Mouse (Mus musculus): Measurements from ENCODE around the gene Daam1.

The Daam1 gene

DNA sequence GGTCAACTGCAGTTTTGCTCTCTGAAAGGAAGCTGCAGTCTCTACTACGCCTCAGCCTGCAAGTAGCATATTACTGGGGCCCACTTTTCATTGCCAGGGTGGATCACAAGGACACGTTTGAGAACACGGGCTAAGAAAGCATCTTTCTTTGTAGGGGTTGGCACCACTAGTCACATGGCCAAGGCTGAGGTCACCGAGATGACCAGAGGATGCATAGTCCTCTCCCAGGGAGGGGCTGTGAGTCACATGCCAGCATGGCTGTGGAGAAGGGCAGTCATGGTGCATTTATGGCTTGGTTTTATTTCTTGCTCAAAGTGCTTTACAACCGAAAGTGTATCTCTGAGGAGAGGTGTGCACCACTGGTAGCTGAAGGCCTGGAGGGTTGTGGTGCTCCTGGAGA lies 67.4 kb downstream of the Daam1 start:
- CTCF ChIA-PET = no interaction called here

DNA sequence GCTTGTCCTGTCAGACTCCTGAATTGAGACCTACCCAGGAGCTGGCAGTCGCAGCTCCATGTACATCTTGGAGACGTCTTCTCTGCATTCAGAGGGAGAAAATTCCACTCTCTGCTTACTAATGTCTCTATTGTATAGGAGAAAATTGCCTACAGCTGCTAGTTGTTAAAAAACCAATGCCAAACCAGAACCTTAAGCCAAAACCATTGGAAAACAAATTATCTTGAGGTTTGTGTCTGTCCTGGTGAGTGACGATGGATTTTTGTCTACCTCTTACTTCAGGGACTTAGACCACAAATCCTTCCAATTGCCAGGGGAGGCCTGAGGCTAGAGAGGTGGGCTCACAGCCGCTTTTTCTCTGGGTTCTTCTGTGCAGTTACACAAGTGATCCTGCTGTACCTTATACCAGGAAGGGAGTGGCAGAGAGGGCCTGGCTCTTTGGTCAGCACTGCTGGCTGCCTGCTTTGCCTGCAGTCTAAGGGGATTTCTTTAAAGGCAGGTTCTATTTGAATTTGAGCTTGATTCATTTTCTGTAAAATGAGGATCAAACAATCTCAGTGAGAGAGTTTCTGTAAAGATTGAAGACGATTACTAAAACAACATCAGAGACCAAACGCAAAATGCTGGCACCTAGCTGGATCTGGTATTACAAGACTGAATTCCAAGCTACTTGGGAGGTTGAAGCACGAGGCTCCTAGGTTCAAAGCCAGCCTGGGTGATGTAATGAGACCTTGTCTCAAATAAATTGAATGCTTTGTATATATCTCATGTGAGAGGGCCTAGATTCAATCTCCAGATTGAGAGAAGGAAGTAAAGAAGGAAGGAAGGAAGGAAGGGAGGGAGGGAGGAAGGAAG lies 68.0 kb downstream of the Daam1 start:
- CTCF ChIA-PET = no interaction called here

DNA sequence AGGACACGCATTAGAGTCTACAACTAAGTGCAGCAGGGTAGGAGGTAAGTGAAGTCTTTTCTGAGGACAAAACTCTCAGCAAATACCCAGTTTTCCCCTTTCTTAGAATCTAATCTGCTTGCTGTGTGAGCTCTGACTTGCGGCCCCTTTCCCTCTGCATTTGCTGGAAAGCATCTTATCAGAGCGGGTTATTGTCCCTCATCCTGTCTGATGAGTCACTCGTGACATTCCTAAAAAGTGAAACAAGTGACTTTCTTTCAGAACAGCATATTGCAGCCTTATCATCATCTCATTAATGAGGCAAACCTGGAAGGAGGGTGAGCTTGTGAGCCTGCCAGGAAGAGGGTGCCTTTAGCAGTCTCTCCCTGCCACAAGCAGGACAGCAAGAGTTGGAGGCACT lies 68.7 kb downstream of the Daam1 start:
- CTCF ChIA-PET = no interaction called here

DNA sequence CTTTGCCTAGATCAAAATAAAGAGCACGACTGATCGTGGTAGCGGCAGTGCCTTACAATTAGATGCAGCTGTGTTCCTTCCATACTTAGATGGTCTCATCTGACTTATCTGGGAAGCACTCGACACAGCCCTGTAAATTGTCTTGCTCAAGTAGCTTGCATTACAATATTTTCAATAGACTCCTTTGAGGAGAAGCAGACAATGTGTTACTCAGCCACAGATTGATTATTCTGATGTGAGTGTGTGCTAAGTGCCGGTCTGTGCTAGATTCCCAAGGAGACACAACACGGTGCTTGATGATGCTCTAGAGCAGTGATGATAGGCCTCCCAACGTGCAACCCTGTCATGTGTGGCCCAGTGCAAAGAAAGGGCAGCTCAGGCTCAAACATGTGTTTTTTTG lies 70.3 kb downstream of the Daam1 start:
- CTCF ChIA-PET = no interaction called here

DNA sequence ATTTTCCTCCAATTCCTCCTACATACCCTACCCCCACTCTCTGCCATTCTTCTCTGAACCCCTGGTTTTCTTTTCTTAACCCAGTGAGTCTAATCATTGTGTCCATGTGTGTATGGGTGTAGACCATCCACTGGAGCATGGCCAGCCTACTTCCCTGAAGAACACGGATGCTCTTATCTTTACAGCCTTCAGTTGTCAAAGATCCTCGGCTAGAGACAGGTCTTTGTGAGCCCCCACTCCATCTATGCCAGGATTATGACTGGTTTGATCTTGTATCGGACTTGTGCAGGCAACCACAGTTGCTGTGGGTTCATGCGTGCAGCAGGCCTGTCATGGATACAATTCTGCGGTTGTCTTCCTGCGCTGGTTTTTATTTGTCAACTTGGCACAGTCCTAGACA lies 71.0 kb downstream of the Daam1 start:
- CTCF ChIA-PET = no interaction called here

GRCm38 (mm10) chr12:71902317-71902716 lies 71.4 kb downstream of the Daam1 start:
- CTCF ChIA-PET = no interaction called here

GRCm38 (mm10) chr12:71903218-71903617 lies 72.3 kb downstream of the Daam1 start:
- CTCF ChIA-PET = no interaction called here

DNA sequence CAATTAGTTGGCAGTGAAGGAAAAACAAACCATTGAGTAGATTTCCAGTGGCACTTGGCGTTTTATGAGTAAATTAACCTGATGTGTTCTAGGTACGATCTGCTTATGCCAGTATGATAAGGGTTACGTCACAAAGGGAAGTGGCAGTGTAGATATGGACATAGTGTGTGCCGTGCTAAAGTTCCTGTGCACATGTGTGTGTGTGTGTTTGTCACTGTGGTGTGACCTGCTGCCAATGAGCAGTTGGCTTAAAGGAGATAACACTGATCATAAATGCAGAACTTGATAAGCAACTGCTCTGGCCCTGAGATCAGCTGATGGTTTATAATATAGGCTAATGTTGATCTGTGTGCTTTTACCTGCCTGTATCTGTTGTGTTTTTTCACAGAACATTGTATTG lies 73.4 kb downstream of the Daam1 start:
- CTCF ChIA-PET = no interaction called here

DNA sequence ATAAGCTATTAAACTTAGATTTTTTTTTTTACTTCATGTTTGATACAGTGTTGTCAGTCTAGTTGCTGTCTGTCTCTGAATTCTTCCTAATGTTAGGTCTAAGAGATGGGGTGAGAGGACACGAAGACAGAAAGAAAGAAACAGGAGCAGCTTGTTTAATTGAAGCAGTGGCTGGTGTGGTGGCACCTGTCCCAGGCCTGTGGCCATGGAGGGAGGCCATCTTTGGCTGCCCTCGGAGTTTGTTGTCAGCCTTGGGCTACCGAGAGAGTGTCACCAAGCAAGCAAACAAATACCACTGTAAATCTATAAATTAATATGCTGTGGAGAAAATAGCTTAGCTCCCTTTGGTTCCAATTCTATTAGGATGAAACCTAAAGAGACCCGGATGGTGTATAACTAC lies 74.0 kb downstream of the Daam1 start:
- CTCF ChIA-PET = no interaction called here

DNA sequence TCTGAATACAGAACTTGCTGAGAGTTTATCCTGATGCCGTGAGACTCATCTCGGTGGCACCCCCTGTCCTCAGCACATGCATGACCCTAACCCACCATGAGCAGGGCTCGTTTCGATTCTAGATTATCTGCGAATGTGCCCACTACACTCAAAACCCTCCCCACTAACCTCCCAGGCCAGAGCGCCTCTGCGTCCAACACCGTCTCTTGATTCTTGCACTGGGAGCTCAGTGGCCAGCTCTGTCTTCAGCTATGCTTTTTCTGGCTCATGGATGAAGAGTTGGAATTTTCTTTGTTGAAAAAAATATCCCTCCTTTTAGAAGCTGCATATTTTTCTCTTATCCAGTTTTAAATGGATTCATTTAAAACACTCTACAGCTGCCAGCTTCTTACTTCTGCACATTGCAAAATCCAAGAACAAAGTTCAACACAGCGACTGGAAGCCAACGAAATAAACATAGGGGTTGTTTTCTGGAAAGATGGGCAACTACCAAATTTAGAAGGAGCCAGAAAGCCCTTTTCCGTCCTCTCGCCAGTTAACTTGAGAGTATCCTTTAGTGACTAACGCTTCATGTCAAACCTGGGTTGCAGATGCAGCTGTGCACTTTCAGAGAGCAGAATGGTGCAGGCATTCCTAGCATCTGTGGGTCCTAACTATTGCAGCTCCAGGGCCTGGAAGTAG lies 74.9 kb downstream of the Daam1 start:
- CTCF ChIA-PET = no interaction called here

- CTCF ChIA-PET = no interaction called here
Measured at GRCm38 (mm10) chr12:71906582-71907267, 75.8 kb downstream of the Daam1 start.

DNA sequence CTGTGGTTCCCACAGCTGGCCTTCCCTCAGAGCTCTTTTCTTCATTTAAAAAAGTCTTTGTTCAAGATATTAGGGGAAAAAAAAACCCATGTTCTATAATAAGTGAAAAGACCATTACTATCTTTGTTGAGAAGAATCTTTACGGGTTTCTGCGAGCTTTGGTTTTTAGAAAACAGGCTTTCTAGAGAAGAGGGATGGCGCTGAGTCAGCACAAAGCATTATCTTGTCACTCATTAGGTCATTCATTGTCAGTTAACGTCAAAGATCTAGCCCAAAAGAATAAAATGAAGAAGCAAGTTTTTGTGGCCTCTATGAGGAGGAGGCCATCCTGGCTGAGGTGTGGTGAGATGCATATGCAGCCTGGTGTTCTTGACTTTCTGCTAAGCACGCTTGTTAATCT lies 78.1 kb downstream of the Daam1 start:
- CTCF ChIA-PET = no interaction called here

DNA sequence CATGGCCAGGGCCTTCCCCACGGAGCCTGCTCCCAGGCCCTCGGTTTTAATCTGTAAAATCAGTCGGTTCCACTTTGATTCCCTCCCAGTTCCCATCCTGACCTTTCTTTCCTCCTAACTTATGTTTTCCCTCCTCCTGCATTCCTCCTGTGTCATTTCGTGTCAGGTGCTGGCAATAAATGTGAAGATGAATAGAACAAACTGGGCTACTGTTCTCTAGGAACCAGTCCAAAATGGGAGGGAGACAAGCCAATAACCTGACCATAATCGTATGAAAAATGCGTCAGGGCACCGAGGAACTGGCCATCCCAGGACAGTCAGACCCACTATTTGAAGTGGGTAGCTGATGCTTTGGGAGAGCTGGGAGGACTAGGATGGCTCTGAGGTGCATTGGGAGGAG lies 79.4 kb downstream of the Daam1 start:
- CTCF ChIA-PET = no interaction called here

DNA sequence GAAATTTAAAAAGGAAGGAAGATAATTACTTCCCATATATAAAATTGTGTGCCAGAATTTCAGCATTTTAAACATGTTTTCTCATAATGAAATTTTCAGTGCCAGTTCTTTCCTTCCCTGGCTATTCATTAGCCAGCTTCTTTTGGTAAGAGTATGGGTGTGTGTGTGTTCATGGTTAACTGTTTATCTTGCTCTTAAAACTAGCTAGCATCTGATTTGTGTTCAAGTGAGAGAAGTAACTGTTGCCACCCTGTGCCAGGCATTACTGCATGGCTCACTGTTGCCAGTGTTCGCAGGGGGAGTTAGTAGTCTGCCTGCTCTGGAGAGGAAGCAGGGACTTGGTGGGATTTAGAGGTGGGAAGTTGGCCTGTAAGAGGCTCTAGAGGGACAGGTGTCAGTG lies 81.4 kb downstream of the Daam1 start:
- CTCF ChIA-PET = no interaction called here

- CTCF ChIA-PET = no interaction called here
Measured at GRCm38 (mm10) chr12:71919156-71919555, 88.3 kb downstream of the Daam1 start.

DNA sequence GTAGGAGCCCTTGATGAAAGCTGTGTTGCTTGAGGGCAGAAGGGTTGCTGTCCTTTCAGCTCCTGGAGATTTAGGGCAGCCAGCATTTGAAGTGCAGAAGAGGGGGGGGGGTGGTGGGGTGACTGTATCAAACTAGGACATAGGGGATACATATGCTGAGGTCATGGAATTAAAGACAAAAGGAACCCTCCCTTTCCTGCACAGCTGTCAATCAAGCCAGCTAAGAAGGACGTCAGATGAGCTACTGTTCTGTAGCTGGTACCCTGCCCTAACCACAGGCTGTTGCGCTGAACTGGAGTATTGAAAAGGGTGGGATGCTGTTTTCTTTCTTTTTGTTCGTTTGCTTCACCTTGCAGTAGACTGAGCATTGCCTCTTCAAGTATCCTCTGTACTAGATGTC lies 89.1 kb downstream of the Daam1 start:
- CTCF ChIA-PET = no interaction called here

GRCm38 (mm10) chr12:71922827-71923381 lies 92.0 kb downstream of the Daam1 start:
- CTCF ChIA-PET = no interaction called here

DNA sequence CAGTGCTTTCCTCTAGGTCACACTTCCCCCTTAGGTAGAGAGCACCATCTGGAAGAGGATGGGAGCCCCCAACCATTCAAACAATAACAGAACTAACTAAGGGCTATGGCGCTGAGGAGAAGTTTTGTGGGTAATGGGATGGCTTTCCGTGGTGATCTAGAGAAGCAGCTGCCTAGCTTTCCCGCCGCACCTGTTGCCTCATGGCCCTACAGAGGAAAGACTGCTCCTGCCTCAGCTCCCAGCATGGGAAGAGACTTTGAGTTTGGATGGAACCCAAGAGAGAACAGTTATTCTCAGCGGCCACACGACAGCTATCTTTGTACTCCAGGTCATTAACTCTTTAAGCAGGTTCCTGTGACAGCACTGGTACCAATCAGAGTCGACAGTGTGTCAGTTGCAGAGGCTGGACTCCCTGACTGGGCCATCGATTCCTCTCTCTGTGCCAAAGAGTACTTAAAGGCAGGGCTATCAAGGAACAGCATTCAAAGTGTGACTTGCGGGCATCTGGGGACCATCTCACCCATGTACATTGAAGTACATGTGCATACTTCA lies 94.2 kb downstream of the Daam1 start:
- CTCF ChIA-PET = no interaction called here

- CTCF ChIA-PET = interaction anchor here (0.7 kb wide), 1 partner anchor 365 kb away, joined by 5 read pairs; no protein-coding TSS in a partner anchor
Measured at GRCm38 (mm10) chr12:71925990-71926700, 95.3 kb downstream of the Daam1 start.

DNA sequence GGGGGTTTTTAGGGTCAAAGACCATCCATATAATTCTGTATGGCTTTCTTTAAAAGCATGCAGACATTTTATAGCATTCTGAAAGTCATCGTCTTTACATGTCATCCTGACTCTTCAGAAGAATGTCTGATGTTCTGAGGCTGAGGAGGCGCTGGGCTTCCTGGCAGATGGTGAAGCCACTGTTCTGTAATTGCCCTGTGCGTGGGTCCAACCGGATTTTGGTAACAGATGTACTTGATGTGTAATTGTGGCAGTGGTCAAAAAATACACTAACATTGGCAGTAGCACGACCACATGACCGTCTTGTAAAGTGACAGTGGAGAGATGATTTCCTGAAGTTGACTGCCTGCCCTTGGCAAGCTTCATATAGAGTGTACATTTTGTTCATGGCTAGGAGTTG lies 97.2 kb downstream of the Daam1 start:
- CTCF ChIA-PET = interaction anchor here (0.5 to 0.6 kb wide), 2 partner anchors 22 to 80 kb away, joined by 3 read pairs; no protein-coding TSS in a partner anchor

DNA sequence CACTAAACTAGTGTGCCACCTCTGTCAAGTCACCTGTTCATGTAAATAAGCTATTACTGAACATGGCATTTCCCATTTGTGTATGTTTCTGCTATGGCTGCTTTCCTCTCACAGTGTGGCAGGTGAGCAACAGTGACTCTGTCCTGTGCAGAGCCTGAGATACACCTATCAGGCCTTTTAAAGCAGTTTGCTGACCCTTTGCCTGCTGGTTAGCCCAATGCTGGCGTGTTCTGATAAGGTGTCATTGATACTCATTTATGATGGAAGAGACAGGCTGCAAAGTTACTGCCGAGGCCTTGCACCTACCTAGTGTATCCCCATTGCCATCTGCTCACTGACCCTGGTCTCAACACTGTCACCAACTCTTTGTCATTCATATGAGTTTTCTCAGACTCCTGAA lies 99.0 kb downstream of the Daam1 start:
- CTCF ChIA-PET = no interaction called here

All from spleen, embryonic (tissue).